Mouse (Mus musculus) embryo, embryonic 9.5 days (tissue): ENCODE data around the gene Gpd1l.

Experiments
- DNase-seq: peaks from one replicate; pipeline ENCODE4 v3.0.0-alpha.2; 2017; ENCODE audit errors: extremely low spot score

Gpd1l gene

DNA sequence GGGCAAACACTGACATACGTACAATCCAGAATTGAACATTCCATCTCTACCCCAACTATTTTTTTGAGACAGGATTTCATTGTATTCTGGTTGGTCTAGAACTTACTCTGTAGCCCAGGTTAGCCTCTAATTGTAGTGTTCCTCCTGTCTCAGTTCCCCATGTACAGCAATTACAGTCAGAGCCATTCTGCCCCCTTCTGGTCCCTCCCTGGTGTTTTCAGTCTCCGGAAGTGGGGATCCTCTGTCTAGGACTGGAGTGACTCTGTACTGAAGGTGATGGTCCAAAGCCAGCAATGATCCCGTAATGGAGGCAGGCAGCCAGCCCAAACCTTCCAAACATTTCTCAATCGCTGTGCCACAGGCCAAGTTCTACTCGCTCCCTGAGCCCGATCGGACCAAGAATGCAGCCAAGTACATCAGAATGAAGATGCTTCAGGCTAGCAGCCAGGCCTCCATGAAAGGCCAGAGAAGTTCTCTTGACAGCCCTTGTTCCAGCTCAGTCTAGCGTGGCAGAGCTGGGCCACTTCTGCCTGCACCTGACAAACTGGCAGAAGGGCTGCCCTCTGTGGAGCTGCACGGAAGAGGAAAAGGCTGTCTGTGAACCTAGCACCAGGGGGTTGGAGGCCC, 3.2 kb downstream of the Gpd1l start:
- DNase-seq, result no peak

DNA sequence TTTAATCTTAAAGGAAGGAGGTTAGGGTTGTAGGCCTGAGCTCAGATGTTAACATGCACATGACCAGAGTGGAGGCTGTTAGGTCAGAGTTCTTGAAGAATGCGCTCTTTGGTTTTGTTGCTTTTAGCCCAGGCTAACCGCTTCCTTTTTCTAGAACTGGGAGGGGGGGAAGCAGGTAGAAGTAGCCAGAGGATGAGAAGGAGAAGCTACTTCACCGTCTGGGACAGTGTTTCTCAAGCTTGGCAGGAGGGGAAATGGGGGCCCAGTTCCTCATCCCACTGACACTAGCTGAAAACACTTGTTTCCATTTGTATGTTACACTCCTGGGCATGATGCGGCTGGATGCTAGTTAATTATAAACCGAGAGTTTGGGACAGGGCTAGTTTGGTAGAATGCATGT, 8.2 kb downstream of the Gpd1l start:
- no peak for DNase-seq

DNA sequence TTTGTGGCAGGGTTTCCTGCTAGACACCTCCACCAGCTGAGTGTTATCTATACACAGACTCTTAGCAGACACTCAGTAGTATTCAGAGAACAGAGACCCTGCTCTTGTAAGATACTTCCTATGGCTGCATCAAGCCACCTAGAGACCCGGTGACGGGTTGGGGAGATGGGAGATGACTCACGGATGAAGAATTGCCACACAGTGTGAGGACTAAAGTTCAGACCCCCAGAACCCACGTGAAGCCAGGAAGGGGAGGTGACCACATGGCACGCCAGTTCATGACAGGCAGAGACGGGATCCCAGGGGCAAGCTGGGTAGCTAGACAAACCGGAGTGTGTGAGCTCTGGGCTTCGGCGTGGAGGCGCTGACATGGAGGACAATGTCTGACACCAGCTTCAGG, 8.7 kb downstream of the Gpd1l start:
- DNase-seq, result no peak

DNA sequence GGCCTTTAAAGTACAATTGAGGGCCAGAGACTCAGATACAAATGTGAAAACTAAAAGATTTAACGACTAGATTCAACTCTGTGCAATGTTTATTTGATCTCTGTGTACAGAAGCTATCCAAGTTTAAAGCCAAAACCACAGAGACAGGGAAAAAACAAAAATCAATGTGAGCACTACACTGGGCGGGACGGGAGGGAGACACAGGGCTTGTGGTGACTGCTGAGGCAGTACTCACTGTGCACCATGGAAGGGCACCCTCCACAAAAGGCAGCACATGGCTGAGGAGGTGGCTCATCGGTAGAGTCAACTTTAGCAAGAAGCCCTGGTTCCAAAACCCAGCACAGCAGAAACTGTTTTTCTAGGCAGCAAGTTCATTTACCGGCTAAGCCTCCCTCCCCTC, 9.3 kb downstream of the Gpd1l start:
- DNase-seq, result no peak

DNA sequence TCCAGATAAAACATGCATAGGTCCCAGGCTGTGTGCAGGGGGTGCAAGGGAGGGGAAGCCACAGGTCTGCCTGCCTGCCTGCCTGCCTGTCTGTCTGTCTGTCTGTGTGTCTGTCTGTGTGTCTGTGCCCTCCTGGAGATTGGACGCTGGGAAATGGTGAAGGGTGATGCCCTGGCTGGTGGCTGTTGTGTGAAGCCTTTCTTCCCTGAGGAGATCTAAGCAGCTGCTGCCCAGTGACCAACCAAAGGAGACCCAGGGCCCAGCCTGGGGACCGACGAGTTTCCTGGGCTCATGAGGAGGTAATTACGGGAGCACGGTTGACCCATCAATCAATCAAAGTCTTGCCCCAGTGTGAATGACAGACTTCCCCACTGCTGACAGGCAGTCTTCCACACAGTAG, 11.6 kb downstream of the Gpd1l start:
- DNase-seq, result no peak

DNA sequence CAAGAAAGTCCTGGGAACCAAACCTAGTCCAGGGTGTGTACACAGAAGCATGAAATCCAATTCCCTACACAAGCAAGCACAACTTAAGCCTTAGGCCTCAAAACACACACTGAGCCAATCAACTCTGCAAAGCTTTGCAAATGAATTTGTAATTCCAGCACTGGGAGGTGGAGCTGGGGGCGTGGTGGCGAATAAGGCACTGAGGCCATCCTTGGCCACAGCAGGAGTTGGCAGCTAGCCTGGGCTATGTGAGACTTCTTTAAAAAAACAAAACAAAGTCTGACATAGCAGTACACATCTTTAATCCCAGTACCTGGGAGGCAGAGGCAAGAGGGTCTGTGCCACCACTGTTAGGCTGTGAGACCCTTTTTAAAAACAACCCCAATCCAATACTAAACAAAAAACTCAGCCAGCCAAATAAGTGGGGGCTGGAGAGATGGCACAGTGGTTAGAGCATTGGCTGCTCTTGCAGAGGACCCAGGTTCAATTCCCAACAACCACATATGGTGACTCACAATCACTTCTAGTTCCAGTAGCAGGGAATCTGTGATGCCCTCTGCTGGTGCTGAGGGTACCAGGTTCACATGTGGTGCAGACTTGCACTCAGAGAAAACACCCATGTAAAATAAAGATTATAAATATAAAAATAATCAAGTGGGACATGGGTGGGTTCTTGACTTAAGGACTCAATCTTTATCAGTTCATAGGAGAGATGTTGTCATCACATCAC, 12.3 kb downstream of the Gpd1l start:
- DNase-seq, result no peak

DNA sequence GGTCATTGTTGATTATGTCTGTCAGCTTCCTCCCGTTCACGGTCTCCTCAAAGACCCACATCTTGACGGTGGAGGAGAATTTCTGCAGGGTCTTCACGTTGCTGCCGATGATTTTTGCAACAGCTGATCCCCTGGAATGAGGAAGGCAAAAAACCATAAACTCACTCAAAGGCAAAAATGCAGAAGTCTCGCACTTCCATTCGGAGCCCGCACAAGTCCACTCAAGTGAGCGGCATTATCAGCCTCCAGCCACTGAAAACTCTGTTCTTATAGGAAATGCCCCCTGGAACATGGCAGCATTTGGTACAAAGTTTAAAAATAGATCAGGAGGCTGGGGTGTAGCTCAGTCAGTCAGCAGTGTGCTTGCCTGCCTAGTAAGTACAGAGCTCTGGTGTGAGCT, 13.2 kb downstream of the Gpd1l start:
- no peak for DNase-seq

DNA sequence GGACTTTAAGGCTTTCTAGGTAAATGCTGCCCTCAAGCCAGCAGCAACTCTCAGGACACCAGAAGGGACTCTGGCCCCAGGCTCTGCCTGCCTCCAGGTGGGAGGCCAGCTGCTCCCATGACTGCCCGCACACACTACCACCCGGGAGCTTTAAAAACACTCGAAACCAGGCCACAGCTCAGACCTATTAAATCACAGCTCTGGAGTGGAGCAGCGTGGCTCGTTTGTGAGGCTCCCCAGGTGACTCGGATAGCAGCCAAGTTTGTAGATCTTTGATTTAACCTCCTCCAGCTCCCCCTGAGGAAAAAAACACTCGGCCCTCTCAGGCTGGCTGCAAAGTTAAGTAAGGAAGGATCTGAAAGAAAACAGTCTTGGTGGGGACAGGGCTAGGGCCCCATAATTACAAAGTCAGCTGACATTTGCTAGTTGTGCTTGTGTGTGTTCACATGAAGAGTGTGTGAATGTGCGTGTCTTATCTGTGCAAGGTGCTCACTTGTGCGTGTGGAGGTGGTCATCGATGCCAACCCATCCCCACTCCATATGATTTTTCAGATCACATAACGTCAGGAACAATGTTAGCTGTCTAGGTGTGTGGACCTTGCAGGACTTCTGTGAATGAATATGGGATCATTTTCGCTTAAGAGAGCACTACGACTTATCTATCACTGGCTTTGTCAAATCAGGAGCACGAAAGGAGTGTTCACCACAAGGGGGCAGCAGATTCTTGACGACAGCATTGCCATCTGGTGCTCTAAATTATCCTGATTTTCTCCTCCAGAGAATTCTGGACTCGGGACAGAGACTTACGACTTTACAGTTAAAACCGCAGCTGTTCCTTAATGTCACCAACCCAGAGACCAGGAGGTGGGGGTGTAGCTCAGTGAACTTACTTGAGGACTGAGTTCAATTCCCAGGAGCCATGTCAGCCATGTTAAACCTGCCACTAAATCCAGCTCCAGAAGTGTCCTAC, 20.8 kb downstream of the Gpd1l start:
- peak; percentile 65 for DNase-seq

DNA sequence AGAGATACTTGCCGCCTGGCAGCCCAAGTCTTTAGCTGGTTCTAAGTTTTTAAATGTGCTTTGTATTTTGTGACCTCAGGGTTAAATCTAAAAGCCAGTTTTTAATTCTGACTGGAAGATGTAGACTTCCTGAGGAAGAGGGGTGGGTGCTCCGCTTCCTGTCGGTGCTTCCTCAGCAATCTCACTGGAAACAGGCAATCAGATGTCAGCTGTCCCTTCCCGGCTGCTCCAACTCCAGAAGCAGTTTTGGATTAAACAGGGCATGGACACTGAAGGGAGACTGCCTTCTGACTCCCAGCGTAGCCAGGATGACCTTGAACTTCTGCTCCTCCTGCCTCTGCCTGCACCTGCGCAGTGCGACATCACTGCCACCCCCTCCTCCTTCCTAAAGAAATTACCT, 26.3 kb downstream of the Gpd1l start:
- no peak for DNase-seq

DNA sequence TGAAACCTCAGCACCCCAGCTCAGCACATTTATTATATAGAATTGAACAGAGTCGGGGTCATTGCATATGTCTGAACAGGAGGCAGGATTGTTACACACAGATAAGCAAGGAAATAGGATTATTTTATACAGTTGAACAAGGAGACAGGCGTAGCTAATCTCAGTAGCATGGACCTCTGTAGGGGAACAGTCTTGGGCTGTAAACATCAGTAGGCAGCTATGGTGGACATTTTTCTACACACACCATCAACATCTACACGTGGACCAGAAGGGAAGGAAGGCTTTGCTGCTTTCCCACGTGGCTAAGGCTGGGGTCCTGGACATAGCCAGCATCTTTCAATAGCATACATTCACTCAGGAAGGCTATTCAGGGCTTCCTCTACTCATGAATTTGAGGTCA, 37.9 kb downstream of the Gpd1l start:
- no peak for DNase-seq

DNA sequence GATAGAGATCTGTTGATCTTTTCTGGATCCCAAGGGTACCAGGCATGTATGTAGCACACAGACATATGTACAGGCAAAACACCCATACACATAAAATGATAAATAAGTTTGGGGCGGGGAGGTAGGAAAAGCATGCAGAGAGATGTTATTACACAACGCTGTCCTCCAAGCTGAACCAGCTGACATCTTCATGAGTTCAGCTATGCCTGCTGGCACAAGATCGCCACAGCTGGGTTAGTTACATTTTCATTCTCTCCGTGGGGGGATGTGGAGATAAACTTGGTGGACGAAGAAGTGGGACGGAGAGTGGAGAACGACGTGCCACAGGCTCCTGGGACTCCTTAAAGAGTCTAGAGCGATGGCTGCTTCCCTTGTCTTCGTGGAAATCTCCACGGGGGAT, 40.8 kb downstream of the Gpd1l start:
- no peak for DNase-seq

DNA sequence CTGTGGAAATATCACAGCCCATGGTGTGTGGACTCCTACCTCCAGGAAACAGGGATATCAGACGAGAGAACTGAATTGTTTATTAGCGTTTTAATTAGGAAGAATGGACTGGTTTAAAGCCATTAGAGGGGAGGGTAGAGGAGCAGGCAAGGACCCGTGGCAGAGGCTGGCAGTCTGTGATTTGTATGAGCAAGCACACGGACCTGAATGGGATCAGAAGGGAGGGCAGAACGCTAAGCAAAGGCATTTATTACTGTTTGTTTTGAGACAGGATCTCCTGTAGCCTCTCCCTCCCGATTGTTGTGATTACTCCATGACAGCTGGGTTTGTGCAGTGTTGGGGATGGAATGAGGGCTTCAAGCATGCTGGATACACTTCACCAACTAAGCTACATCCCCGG, 43.4 kb downstream of the Gpd1l start:
- DNase-seq, result no peak

DNA sequence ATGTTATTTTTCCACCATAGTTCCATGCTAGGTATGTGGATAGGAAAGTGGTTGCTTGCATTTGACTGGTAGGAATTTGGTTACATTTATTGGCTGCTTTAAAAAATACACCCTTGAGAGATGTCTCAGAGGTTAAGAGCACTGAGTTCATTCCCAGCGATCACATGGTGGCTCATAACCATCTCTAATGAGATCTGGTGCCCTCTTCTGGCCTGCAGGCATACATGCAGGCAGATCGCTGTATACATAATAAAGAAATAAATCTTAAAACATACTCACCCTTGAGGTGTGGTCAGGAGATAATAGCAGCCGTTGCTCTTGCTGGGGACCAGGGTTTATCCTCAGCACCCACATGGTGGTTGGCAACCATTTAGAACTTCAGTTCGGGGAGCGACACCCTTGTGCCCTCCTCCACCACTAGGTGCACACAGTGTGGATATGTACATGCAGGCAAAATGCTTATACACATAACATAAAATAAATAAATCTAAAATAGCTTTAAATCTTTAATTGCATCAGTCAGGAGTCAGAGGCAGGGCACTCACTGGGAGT, 44.9 kb downstream of the Gpd1l start:
- no peak for DNase-seq

DNA sequence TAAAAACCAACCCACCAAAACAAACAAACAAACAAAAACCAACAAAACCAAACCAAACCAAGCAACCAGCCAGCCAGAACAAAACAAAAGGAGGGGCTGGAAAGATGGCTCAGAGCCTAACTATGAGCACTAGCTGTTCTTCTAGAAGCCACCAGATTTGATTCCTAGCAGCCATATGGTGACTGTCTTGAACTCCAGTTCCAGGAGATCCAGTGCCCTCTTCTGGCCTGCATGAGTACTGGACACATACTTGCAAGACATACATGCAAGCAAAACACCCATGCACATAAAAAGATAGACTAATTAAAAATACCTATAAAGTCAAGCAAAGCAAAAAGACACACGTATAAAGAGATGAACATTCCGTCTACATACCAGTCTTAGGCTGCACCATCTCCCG, 46.1 kb downstream of the Gpd1l start:
- no peak for DNase-seq

DNA sequence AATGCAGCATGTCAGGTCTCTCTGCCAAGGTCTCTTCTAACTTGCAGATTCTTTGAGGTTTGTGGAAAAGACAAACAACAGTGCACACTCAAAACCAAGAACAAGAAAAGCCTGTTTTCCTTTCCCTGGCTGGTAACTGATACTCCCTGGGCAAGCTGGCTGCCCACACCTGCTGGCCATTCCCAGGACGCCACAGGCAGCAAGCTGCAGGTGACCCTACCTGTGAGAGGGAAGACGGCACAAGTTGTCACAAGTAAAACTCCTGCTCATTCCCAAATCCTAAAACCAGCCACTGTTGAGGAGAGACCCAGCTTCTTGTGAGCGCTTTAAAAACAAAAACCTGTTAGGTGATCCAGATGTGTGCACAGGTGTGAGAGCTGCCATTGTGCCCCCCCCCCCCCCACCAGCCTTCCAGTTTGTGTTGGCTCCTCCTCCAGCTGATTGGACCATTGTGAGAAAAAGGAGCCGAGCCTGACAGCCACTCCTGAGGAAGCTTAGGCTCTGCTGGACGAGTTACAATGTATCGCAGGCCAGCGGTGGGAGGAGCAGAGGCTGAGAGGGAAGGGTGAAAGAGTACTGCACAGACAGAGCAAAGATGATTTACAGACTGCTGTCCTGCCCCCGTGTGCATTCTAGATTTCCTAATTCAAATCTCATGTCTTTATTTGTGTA, 47.7 kb downstream of the Gpd1l start:
- no peak for DNase-seq

DNA sequence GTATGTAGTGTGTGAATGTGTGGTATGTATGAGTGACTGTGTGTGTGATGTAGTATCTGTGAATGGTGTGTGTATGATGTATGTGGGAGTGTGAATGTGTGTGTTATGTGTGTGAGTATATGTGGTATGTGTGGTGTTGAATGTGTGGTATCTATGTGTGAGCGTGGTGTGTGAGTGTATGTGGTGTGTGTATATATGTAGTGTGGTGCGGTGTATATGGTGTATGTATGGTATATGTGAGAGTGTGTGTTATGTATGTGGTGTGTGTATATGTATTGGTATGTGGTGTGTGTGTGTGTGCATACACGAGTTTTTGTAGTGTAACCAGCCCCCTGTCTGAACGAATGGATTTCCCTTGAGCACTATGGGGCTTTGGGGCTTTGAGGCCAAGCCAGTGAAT, 48.2 kb downstream of the Gpd1l start:
- DNase-seq, result no peak

DNA sequence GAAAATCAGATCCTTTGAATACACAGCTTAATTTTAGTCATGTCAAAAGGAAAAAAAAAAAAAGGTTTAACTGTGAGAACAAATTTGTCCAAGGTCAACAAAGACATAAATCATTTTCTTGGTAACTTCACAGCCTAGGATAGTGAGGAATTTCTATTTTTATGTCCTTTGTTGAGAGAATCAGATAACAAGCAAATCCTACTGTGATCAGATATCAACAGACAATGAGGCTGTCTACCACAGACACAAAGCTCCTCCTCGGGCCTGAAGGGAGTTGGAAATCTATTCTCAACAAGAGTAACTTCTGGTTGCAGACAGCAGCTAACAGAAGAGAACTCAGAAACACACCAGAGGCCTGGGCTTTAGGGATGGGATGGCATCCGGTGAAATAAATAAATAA, 51.8 kb downstream of the Gpd1l start:
- no peak for DNase-seq

DNA sequence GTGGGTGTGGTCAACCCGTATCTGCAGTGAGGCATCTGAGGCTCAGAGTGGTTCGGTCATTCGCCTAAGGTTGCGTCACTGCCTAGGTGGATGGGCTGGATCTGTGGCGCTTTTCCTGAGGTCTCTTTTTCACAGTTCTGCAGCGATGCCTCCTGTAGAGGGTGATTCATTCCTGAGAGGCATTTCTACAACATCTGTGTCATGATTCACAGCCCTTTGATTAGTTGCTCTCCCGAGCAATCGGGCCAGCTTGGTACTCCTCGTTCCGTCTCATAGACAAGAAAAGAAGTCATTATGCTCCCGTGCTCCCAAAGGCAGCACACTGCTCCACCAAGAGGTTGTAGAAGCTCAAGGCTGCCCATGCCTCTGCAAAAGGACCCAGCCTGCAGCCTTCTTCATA, 78.5 kb downstream of the Gpd1l start:
- no peak for DNase-seq

DNA sequence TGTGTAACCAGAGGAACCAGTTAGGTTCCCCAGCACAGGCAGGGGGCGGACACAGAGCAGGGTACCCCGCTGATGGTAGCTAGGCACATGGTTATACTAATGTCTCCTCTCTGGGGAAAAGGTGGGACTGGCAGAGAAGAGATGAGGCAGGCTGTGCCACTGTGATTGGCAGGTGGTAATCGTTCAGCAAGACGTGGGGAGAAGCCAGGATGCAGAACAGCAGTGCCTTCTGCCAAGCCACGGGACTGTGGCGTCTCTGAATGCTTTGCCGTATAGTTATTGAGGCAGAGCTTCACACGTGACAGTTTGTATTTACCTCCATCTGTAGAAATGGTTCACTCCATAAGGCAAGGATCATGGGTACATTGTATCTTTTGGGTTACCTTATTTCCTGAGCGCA, 79.1 kb downstream of the Gpd1l start:
- no peak for DNase-seq

DNA sequence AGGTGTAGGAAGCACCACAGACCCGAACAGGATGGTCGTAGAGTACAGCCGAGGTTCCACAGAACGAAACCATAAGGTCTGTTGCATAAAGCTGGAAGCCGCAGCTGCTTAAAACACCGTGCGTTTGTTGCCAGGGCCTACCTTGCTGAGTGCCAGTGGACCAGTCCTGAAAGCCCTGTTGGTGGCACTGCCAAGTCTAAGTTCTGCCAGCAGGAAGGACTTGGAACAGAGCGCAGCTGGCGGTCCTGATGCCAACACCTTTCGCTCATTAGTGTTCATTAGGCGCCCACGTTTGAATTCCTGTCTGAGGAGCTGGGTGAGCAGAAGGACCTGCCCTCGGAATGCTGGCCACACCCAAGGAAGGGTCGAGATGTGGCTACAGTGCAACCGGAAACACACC, 80.5 kb downstream of the Gpd1l start:
- DNase-seq, result no peak

DNA sequence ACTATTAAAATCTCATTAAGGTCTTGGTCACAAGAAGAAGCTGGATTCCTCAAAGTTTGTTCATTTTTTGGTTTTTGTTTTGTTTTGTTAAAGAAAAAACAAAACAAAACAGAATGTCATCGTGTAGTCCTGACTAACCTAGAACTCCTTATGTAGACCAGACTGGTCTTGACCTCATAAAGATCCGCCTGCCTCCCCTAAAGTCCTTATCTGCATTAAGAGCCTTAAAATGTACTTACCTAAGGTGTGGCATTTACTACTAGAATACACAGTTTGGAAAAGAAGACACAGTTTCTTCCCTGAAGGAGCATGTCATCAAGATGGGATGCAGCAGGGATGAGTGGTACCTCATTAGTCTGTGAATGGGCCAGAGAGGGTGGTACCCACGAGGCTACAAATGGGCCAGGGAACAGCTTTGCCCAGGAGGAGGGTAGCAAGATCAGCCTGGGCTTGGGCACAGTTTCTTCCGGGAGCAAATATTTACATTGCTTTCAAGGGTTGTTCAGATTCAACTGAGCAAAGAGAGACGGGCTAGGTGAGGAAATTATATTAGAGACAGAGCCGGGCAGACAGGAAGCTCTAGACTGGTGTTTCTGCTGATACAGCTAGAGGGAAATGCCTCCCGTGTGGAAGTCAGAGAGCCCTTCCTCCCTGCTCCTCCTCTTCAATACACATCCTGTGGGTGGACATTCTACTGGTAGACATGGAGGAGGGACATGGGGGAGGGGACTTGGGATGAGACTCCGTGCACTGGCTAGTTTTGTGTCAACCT, 82.2 kb downstream of the Gpd1l start:
- no peak for DNase-seq
